Mouse (Mus musculus) liver, embryonic 16.5 days (tissue): ENCODE measurements at regions not wholly inside any gene's neighbourhood (a gene's known extent, or its start where the extent isn't known, plus 50 kb on each side); places are given as distances from the start of the nearest gene placed in this dataset.

ENCODE experiments used
- ATAC-seq: fragments of 200-750 bp; cut with Nextera tagmentation; 2 replicates; pipeline ENCODE4 v1.8.0; 2017; ENCODE audit warnings: low read depth, mild to moderate bottlenecking, moderate number of reproducible peaks, moderate library complexity
- H3K27ac ChIP-seq: fragments of 300-500 bp; sonication (generic); 2 replicates; pipeline ENCODE4 v1.5.1; 2014; ENCODE audit warnings: mild to moderate bottlenecking, low read length
- H3K27me3 ChIP-seq: fragments of 300-500 bp; sonication (generic); 2 replicates; pipeline ENCODE4 v1.6.1; 2014; ENCODE audit warnings: low read depth, low read length, mixed read lengths; ENCODE audit not compliant: control insufficient read depth, insufficient read depth
- H3K36me3 ChIP-seq: fragments of 300-500 bp; sonication (generic); 2 replicates; pipeline ENCODE4 v1.6.1; 2014; ENCODE audit warnings: mild to moderate bottlenecking; ENCODE audit not compliant: control insufficient read depth, insufficient read depth
- H3K4me1 ChIP-seq: fragments of 300-500 bp; sonication (generic); 2 replicates; pipeline ENCODE4 v1.6.1; 2014; ENCODE audit warnings: low read depth, low read length, mixed read lengths; ENCODE audit not compliant: control insufficient read depth
- H3K4me2 ChIP-seq: fragments of 300-500 bp; sonication (generic); 2 replicates; pipeline ENCODE4 v1.6.1; 2014; ENCODE audit warnings: low read depth, low read length, mixed read lengths
- H3K4me3 ChIP-seq: fragments of 300-500 bp; sonication (generic); 2 replicates; pipeline ENCODE4 v1.5.1; 2014; ENCODE audit warnings: low read depth, mild to moderate bottlenecking, low read length
- H3K9ac ChIP-seq: fragments of 300-500 bp; sonication (generic); 2 replicates; pipeline ENCODE4 v1.6.1; 2014; ENCODE audit warnings: low read depth, low read length
- H3K9me3 ChIP-seq: fragments of 300-500 bp; sonication (generic); replicated peaks from 2 replicates; pipeline ENCODE4 v1.6.1; 2016; ENCODE audit warnings: low read length; ENCODE audit not compliant: control insufficient read depth
- WGBS: fragments of 180-500 bp; shearing (Covaris S2); extraction: QIAGEN DNeasy Blood & Tissue Kit; methylation state at CpG from one replicate; pipeline ENCODE4 v1.1.7; 2014; ENCODE audit not compliant: insufficient replicate concordance; 5-methylcytosine and 5-hydroxymethylcytosine counted together

DNA sequence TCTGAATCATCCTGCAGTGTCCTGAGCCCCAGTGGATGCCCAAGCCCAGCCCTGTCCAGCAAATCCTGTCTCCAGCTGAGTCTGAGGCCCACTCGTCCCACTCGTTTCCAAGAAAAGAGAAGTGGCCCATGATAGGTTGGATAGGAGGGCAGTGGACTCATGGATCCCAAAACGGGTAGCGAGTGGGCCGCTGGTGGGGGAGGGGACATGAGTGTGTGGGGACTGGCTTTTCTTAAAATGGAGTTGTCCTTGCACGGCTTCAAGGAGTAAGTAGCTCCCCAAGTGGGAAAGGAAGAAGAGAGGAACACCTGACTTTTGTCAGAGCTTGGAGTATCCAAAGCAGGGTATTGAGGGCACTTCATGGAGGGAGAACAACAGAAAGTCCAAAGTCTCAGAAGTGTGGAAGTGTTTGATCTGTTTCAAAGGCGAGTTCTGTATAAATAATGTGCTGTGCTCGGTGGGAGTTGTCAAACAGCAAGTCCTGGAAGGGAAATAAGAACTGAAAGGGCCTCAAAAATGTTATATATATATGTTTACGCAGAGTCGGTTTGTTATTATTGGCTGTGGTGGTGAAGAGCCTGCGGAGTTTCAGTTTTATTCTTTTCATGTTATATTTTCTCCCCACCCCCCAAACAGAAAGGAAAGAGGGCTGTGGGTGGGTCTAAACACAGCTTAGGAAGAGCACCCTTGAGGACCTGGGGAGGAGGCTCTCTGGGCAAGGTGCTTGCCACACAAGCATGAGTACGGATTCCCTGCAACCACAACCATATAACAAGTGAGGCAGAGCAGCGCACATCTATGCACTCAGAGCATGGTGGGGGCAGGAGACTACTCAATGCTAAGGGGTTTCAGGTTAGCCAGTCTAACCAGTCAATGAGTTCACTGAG, 124.1 kb upstream of the Slc44a1 start:
- ATAC-seq = no peak
- 60% methylated on average over 13 of the region's 13 CpGs for WGBS

DNA sequence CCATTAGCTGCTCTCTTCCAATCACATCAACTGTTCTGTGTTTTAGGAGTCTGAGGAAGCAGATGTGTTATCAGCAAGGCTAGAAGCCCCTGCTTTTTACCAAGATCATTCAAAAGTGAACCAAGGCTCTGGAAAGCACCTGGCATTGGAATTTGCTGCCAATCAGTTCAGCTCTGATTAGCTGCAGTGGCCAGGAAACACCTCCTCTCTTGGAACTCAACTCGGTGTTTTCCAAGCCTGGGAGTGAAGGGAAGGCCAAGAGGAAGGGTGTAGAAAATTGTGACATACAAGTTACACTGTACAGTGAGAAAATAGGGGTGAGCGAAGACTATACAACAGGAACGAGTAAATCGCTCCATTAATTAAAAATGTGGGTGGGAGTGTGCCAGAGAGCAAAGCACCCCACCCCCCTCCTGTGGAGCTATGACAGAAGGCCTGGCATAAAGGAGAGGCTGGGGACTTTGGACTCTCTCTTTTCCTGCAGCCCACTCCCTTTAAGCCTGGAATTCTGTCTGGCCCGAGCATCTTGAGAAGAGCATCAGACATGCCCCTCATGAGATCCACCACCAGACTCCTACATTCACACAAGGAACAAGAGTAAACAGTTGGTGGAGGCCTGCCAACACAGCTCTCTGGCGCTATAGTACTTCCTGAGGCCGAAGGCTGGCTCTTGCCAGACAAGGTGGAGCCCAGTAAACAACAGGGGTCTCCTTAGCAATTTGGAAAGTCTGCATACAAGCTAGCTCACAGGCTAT, 124.9 kb upstream of the Slc44a1 start:
- no peak overlapping the region for H3K27ac ChIP-seq
- H3K4me1 ChIP-seq = peaks cover 3% of the 10 kb centered on the region
- no peaks in the 10 kb centered on the region for H3K9me3 ChIP-seq
- no peaks in the 10 kb centered on the region for H3K27me3 ChIP-seq
- H3K36me3 ChIP-seq = no peaks in the 10 kb centered on the region
- H3K4me3 ChIP-seq = no peak overlapping the region
- 49% methylated on average over 7 of the region's 7 CpGs for WGBS
- no peak overlapping the region for H3K9ac ChIP-seq
- no peak overlapping the region for H3K4me2 ChIP-seq
- no peak for ATAC-seq

More for the DNA sequence above, 124.1 kb upstream of the Slc44a1 start:
- no peak overlapping the region for H3K9ac ChIP-seq
- peaks cover 5% of the 10 kb centered on the region for H3K4me1 ChIP-seq
- H3K27me3 ChIP-seq = no peaks in the 10 kb centered on the region
- no peak overlapping the region for H3K27ac ChIP-seq
- H3K4me3 ChIP-seq = no peak overlapping the region
- no peaks in the 10 kb centered on the region for H3K9me3 ChIP-seq
- no peaks in the 10 kb centered on the region for H3K36me3 ChIP-seq
- no peak overlapping the region for H3K4me2 ChIP-seq

DNA sequence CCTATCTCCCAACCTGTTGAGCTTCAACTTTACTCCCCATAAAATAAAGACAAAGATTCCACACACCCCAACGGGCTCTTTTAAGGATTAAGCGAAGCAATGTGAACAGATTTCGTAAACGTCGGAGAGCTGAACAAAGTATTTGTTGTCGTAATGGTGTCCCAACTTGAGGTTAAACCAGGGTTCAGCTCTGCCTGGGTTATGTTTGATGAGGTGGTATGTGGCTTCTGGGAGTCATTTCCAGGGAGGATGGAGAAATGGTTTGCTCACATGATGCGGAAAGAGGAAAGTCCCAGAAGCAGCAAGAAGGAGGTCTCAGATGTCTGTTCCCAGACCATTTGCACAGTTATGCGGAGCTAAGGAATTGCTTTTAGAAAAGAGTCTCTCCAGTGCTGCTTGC, 126.1 kb upstream of the Slc44a1 start:
- ATAC-seq = no peak
- H3K9ac ChIP-seq = no peak overlapping the region
- H3K27ac ChIP-seq = no peak overlapping the region
- no peaks in the 10 kb centered on the region for H3K9me3 ChIP-seq
- 68% methylated on average over 8 of the region's 8 CpGs for WGBS
- H3K36me3 ChIP-seq = no peaks in the 10 kb centered on the region
- H3K4me1 ChIP-seq = peaks cover 3% of the 10 kb centered on the region
- no peak overlapping the region for H3K4me2 ChIP-seq
- H3K4me3 ChIP-seq = no peak overlapping the region
- no peaks in the 10 kb centered on the region for H3K27me3 ChIP-seq

DNA sequence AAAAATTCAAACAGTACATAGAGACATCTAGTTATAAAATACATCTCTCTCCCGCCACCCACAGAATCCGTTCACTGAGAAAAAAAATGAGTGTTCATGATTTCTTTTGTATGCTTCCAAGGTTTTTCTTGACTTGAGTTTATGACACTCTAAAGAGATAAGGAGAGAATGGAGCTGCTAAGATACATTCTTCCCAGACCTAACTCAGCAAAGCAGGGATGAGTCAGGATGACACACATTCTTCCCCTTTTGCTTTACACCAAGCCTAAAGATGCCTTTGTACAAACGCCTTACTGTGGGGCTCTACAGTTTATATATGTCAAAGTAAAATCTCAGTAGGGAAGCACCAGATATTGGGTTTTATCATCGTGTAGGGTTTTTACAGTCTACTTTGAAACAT, 133.1 kb upstream of the Slc44a1 start:
- no peak overlapping the region for H3K4me2 ChIP-seq
- no peaks in the 10 kb centered on the region for H3K9me3 ChIP-seq
- no peaks in the 10 kb centered on the region for H3K27me3 ChIP-seq
- no peak for ATAC-seq
- 50% methylated on average over 4 of the region's 4 CpGs for WGBS
- H3K27ac ChIP-seq = no peak overlapping the region
- no peak overlapping the region for H3K4me3 ChIP-seq
- no peaks in the 10 kb centered on the region for H3K4me1 ChIP-seq
- H3K36me3 ChIP-seq = no peaks in the 10 kb centered on the region
- H3K9ac ChIP-seq = no peak overlapping the region

DNA sequence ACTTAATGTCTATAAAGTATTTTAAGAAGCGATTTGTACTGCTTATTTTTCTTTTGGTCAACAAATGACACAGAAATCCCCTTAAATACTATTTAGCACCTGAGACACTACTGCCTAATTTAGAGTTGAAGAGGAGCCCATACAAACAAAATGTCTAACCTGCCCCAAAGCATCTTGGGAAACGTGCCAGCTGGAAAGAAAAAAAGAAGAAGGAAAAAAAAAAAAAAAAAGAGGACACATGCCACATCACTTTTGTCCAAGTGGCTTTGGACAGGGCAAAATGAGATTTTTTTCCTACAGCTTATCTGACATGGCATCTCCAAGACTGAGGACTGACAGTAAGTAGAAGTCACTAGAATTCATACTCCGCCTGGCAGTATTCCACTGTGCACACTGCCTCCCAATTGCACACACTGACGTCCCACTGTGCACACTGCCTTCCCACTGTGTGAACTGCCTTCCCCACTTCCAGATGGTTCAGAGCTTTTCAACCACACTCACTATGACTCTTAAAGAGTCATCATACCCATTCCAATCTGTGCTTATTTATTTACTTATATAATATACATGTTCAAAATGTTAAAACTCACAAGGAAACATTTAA, 135.3 kb upstream of the Slc44a1 start:
- no peaks in the 10 kb centered on the region for H3K9me3 ChIP-seq
- no peak overlapping the region for H3K4me2 ChIP-seq
- no peak for ATAC-seq
- H3K4me1 ChIP-seq = no peaks in the 10 kb centered on the region
- H3K4me3 ChIP-seq = no peak overlapping the region
- H3K27me3 ChIP-seq = no peaks in the 10 kb centered on the region
- H3K36me3 ChIP-seq = no peaks in the 10 kb centered on the region
- no peak overlapping the region for H3K27ac ChIP-seq
- no peak overlapping the region for H3K9ac ChIP-seq
- WGBS = 63% methylated on average over 4 of the region's 4 CpGs

DNA sequence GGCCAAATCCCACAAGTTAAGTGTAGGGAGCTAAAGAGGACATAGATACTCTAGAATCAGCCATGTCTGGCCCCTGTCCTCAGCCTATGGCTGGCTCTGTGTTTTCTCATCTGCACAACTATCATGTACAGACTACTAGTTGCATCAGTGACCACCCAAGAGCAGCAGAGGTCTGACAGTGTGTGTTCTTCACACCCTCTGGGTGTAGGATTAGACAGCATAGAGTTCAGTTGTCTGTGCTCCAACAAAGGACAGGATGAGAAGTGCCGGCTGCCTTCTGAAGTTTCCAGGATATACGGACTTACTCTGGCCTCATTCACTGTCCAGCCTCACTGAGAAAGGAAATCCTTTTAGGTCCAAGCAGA, 135.9 kb upstream of the Slc44a1 start:
- Histone ChIP-seq H3K9me3 (no peaks in the 10 kb centered on the region), H3K4me1 (no peaks in the 10 kb centered on the region), H3K27ac (no peak overlapping the region), H3K9ac (no peak overlapping the region), H3K36me3 (no peaks in the 10 kb centered on the region), H3K27me3 (no peaks in the 10 kb centered on the region), H3K4me3 (no peak overlapping the region), H3K4me2 (no peak overlapping the region)
- 65% methylated on average over 2 of the region's 2 CpGs for WGBS
- ATAC-seq = no peak

DNA sequence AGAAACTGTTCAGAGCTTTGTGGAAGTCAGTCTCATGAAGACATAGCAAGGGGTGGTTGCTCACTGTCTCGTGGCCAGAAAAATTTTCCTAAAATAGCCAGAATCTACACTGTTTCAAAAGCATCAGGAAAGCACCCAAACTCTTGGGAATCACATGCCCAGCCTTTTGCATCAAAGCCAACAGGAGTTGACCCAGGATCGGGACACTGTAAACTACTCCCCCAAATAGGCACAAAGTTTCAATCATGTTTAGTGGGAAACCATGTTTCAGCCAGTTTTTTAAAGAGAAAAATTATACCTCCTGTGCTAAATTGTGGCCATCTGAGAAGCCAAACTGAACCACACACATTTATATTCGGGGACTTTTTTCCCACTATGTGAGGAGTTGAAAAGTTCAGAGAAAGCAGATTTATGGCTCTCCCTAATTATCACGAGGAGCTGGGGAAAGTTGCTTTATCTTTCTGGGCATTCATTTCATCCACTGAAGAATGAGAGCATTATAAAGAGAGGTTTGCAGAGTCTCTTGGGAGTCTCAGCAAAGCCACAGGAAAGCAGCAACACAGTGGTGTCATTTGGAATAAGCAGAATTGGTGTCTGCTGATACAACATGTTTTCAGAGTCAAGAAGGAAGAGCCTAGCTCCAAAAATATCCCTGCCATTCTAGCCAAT, 136.5 kb upstream of the Slc44a1 start:
- WGBS = 45% methylated on average over 4 of the region's 4 CpGs
- no peak for ATAC-seq
- no peak overlapping the region for H3K9ac ChIP-seq

DNA sequence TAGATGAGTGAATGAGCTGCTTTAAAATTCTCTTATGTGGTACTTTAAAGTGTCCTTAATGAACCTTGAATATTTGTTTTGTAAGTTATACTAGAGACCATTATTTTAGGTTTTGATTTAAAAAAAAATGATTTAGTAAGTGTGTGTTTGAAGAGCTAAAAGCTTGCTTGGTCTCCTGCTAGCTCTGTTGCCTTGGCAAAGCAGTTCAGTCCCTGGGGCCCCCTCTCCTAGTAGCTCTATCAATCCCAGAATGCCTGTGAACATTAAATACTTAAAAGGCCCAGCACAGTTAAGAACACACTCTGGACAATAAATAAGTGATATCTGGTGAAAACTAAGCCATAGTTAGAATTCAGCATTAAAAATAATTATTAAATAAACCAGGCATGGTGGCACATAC, 138.3 kb upstream of the Abca1 start:
- Histone ChIP-seq H3K9me3 (no peaks in the 10 kb centered on the region; the same call in 1 of the 2 replicates), H3K4me3 (no peak overlapping the region), H3K4me1 (no peaks in the 10 kb centered on the region), H3K27ac (no peak overlapping the region), H3K36me3 (no peaks in the 10 kb centered on the region), H3K9ac (no peak overlapping the region), H3K4me2 (no peak overlapping the region), H3K27me3 (no peaks in the 10 kb centered on the region)
- ATAC-seq = no peak

More for the DNA sequence above, 136.5 kb upstream of the Slc44a1 start:
- H3K27ac ChIP-seq = no peak overlapping the region
- no peaks in the 10 kb centered on the region for H3K27me3 ChIP-seq
- H3K9me3 ChIP-seq = no peaks in the 10 kb centered on the region
- no peak overlapping the region for H3K4me2 ChIP-seq
- no peaks in the 10 kb centered on the region for H3K4me1 ChIP-seq
- no peaks in the 10 kb centered on the region for H3K36me3 ChIP-seq
- H3K4me3 ChIP-seq = no peak overlapping the region
